Mouse (Mus musculus): ENCODE results near the gene Arhgef25.
A peak's percentile ranks its signal among the peaks of the same experiment; 100 is the strongest.

Gene Arhgef25

DNA sequence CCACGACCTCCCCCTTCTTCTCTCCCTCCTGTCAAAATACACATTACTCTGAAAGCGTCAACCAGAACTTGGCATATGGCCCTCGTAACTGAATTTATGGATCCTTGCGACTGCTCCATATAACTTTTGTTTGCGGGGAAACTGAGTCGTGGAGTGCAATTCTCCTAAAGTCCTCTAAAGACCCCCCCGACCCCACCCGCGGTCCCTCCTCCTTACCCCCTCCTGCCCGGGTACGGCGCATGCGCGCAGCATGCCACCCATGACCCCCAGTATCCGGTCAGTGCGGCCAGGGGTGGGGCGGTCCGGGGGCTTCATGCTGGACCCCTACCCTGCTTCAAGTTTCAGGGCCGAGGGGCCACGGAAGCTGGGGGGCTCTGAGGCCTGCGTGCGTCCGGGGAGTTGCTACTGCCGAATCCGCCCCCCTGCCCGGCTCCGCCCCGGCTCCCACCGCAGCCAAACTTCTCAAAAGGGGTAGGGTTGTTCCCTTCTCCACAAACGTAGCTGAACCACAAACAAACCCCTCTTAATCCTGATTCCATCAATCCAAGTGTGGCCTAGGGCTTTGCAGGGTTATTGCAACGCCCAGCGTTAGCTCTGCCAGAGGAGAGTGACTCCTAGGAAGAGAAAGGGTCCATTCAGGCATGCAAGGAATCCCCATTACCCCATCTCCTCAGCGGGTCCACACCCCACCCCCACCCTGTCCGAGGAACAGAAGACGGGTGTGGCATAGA, at the start of gene Arhgef25:
Gene Arhgef25, minus strand, starts transcription at position 433 of the 731 bp plus-strand sequence.
- no peak for DNase-seq (ENCODE audit: low read depth, low spot score)

DNA sequence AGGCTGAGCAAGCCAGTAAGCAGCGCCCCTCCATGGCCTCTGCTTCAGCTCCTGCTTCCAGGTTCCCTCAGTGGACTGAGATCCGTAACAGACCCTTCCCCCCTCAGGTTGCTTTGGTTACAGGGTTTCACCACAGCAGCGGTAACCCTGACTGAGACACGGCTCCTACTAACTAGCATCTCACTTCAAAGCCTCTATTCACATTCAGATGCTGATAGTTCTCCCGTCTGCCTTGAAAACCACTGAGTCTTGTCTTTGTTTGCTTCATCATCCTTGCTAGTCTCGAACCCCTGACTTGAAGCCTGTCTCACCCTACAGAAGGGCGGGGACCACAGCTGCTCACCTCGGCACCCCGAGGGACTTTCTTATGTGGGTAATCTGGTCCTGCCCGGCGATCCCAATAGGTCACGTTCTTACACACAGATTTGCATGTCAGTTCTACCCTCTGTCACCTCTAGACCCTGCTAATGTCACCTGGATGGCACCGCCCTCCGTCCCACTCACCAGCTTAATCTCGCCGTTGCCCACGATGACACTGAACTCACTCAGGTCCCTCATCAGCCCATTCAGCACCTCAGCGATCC, 48.5 kb upstream of the Arhgef25 start:
- no peak for DNase-seq (ENCODE audit: low read depth, low spot score)

DNA sequence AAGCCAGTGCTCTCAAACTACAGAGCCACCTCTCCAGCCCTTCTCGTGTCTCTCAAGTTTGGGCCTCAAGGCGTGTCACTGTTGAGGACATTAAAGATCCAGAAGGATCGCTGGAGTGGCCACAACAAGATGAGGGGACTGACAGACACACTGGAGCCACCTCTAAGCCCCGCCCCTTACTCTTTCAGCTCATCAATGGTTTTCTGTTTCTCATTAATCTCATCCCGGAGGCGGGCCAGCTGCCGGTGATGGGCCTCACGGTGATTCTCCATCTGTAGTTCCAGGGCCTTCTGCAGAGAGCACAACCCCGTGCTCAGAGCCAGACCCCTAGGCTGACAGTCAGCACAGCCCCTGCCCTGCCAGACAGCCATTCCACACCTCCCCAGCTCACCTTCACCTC, 46.7 kb upstream of the Arhgef25 start:
- DNase-seq (ENCODE audit: low read depth, low spot score) = no peak

DNA sequence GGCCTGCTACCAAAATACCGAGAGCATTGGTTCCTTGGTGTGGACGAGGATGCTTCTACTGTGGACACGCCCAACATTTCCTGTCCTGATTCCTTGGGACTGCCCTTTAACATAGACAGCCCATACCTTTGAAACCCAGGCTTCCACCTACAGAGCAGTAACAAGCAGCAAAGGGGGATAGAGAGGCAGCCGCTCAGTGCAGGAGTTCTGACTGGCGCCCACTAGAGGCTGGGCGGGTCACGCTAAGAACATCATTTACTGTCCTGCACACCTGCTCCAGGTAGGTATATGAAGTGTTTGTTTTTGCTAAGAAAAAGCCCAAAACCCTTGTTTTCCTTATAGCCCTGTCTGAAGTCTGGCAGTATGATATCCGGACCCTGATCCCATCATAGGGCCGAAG, 43.3 kb upstream of the Arhgef25 start:
- peak; percentile 48 for DNase-seq (ENCODE audit: low read depth, low spot score)

DNA sequence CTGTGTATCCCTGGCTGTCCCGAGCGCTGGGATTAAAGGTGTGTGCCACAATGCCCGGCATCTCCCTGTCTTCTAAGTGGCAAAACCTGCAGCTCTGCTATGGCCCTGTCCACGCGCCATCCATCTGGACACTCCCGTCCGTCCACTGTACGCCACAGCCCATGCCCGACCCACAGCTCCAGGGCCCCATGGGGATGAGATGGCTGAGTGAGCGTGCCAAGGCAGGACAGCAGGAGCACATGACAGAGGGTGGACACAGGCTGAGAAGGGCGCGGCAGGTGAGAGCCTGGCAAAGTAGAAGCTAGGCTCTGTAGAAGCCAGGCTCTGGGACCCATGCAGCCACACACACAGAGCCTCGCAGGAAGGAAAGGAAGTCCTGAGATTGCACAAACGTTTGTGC, 41.9 kb upstream of the Arhgef25 start:
- no peak for DNase-seq (ENCODE audit: low read depth, low spot score)

DNA sequence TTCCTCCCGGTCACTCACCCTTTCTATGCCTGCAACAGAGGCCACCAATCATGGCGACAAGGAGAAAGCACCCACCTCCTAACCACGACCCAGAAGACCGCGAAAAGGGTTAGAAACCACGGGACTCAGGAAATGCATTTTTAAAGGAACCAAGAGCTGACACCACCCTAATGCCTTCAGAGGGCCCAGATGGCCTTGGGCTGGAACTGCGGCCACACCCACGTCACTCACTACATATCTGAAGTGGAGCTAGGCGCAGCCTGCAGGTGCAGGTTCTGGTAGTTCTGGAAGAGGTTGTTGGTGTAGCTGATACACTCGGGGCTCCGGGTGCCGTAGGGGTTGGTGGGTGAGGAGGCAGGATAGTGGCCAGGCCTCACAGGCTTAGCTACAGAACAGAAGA, 40.8 kb upstream of the Arhgef25 start:
- DNase-seq (ENCODE audit: low read depth, low spot score) = peak; percentile 37

DNA sequence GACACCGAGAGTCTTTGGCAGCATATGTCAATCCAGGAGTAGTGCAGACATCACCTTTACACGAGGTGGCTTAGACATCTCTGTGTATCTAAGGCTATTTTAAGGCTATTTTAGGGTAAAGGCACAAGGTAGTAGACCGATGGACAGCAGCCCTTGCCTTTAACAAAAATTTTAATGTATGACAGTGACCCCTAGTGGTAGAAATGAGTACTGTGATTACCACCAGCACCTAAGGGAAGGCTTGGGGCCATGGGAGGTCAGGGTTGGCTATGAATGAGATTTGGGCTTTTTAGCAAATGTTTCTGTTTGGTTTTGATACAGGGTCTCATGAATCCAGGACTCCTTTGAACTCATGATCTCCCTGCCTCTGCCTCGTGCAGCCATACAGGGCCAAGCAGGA, 39.0 kb upstream of the Arhgef25 start:
- DNase-seq (ENCODE audit: low read depth, low spot score) = peak; percentile 74

DNA sequence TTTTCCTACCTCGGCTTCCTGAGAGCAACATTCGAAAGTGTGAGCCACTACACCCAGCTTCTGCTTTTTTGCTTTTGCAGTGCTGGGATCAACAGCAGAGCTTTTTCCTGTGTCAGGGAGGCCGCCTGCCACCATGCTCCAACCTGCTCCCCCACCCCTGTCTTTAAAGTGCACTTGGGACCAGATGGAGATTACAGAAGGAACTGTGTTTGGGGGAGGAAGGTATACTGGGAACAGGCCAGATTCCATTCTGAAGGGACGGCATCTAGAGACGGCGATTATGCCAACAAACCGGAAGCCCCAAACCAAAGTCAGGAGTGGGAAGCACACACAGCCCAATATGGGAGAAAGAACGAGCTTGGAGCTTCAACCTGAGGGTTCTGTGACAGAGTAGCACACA, 37.3 kb upstream of the Arhgef25 start:
- DNase-seq (ENCODE audit: low read depth, low spot score) = no peak

DNA sequence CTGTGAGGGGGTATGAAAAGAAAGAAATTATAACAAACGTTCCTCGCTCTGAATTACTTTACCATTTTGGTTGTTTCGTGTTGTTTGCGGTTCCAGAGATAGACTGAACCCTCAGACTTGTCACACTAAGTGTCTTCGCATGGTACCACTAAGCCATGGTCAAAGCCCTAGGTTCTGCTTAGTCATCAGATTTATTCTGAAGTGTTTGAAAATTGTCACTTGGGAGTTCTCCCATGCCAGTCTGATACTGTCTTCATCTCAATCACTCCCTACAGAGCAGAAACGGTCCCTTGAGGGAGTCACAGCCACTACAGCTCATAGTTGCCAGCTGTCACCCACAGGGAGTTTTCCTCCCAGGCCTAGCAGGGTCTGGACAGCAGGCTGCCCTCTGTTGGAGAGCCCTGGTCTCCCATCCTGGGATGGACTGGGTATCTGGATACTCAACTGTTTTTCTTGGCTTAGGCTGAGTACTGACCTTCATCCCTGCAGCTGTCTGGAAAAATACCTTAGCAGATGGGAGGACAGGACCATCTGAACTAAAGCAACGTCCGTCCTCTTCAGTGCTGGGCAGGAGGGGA, 36.5 kb upstream of the Arhgef25 start:
- DNase-seq (ENCODE audit: low read depth, low spot score) = no peak

DNA sequence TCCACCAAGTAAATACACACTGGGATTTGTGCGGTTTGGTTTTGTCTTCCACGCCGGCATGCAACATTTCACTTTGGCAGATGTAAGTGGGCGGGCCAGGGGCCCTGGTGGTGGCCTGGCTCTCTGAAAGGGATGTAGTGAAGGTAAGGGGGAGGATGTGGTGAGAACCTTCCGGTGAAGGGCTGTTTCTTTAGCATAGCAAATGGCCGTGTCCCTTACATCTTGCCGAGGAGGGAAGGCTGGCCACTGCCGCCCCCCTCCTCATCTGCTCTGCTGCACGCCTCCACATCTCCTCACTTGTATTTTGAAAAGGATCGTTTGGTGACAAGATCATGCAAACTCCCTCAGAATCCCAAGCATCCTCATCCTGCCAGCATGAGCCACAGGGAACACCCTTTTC, 35.8 kb upstream of the Arhgef25 start:
- DNase-seq (ENCODE audit: low read depth, low spot score) = peak; percentile 71

DNA sequence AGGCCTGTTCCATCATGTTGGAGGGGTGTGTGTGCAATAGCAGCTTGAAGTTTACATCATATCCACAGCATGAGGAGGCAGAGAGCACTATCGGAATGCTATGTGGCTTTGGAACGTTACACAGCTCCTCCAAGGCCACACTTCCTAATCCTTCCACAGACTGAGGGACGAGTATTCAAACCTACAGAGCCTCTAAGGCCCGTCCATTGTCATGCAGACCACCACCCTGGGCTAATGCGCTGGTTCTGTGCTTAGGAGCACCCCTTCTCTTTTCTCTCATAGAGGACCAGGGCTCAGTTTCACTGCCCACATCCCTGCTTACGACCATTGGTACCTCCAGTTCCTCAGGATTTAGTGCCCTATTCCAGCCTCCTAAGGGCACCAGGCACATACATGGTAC, 35.3 kb upstream of the Arhgef25 start:
- DNase-seq (ENCODE audit: low read depth, low spot score) = no peak

DNA sequence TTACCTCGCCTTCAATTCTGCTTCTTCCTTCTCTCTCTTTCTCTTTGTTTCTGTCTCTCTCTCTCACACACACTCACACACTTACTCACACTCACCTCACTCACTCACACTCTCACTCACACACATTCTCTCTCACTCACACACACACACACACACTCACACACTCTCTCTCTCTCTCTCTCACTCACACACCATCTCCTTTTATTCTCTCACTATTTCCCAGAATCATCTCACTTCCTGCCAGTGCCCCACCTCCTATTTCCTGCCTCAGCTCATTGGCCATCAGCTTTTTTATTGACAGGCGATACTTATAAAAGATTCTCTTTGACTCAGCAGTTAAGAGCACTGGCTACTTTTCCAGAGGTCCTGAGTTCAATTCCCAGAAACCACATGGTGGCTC, 28.5 kb upstream of the Arhgef25 start:
- peak; percentile 20 for DNase-seq (ENCODE audit: low read depth, low spot score)

DNA sequence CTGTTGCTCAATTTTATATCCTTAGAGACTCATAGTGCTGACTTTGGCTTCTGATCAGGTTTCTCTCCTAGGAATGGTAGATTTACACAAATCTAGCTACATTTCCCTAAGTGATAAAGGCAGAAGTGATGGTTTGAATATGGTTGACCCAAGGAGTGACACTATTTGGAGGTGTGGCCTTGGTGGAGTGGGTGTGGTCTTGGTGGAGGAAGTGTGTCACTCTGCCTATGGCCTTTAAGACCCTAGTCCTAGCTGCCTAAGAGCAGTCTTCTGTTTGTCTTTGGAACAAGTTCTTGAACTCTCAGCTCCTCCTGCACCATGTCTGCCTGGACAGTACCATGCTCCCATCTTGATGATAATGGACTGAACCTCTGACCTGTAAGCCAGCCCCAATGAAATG, 27.3 kb upstream of the Arhgef25 start:
- DNase-seq (ENCODE audit: low read depth, low spot score) = no peak

DNA sequence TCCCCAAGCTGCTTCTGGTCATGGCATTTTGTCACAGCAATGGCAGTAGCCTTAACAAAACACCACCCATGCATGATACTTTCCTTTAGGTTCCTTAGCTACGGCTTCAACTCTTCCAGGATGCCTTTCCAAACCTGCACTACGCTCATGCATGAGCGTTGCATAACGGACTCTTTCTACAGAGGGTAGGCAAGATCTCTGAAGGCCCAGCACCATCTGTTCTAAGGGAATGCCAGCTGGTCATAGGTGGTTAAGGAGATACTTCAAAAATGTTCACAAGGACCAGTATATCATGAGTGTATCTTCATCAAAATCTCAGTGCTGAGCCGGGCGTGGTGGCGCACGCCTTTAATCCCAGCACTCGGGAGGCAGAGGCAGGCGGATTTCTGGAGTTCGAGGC, 26.6 kb upstream of the Arhgef25 start:
- DNase-seq (ENCODE audit: low read depth, low spot score) = no peak

DNA sequence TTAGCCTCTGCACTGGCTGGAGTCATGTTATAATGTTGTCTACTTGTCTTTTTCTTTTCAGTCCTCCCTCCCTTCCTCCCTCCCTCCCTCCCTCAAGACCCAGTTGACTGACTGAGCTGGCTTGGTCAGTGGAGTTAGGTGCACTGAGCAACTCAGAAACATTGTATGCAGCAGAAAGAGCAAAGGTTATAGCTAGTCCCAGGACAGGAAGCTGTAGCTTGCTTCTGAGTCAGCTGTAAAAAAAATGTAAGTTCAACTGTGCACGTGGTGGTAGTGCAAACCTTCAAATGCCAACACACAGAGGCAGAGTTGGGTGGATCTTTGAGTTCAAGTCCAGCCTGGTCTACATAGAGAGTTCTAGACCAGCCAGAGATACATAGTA, 24.5 kb upstream of the Arhgef25 start:
- DNase-seq (ENCODE audit: low read depth, low spot score) = no peak

DNA sequence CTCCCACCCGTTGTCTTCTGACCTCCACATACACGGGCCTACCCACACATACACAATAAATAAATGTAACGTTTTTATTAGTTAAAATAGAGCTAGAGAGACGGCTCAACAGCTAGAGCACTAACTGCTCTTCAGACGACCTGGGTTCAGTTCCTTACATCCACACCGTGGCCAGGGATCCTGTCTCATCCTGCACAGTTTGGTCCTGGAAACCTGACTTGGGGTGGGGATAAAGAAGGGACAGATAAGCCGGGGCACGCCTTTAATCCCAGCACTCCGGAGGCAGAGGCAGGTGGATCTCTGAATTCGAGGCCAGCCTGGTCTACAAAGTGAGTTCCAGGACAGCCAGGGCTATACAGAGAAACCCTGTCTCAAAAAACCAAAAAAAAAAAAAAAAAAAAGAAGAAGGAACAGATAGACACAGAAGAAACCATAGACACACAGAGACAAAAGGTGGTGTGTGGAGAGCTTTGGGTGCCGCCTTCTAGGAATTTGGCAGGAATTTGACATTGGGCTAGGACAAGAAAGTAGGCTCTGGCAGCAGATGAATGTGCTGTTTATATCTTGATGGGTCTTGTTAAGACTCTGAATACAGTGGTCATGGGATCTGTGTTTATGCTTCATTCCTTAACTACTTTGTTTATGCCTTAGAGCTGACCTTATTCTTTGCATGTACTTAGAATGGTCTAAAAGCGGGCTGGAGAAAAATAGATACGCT, 24.0 kb upstream of the Arhgef25 start:
- DNase-seq (ENCODE audit: low read depth, low spot score) = no peak

DNA sequence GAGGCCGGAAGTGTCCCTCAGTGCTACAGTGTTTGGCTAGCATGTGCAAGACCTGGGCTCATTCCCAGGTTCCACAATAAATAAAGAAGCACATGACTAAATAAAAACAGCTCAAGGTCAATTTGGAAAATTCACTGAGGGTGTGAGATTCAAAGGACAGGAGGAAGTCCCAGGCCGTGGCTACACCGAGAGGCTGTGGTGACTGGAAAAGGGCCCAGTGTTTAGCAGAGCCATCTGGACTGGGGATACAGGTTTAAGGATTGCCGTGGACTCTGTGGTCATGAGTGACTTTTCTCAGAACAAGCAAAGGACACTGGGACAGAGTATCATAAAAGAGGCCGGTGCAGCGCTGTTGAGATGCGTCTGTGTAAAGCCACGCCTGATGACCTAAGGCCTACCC, 23.4 kb upstream of the Arhgef25 start:
- DNase-seq (ENCODE audit: low read depth, low spot score) = no peak

DNA sequence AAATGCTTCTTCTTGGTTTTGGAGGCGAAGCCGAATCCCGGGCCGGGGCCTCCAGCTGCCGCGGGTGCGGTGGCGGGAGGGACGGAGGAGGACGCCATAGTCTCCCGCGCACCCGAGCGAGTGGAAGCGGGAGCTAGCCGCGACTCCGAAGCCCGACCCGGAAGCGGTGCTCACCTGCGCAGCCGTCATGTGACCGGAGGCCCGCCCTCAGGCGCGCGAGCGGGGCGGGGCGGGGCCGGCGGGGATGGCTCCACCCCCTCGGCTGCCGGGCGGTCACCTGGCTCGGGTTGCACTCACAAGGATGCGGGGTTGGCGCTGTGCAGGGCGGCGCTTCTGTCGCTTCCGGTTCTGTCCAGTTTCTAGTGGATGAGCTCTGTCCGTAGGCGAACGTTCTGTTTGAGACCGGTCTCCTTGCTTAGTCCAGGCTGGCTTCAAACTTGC, 21.6 kb upstream of the Arhgef25 start, which contains the start of gene Pip4k2c:
Gene Pip4k2c, minus strand, starts transcription at position 172 of the 441 bp plus-strand sequence.
- DNase-seq (ENCODE audit: low read depth, low spot score) = peak; percentile 95

DNA sequence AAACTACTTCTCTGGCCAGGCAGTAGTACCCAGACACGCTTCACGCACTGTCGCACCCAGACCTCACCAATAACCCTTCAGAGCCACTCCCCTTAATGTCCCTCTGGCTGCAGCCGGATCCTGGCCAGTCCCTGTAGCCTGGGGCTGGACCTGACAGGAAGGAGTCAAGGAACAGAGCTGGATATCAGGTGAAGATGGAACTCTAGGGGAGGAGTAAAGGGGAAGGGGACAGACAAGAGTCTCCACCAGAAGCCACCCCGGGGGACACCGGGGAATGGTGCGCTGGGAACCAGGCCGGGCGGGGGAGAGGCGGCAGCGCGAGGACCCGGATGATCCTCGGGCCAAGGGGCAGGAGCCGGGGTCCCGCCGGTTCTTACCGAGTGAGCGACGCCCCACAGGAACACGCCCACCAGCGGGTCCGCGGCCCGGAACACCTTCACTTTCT, 21.1 kb upstream of the Arhgef25 start:
- DNase-seq (ENCODE audit: low read depth, low spot score) = no peak

DNA sequence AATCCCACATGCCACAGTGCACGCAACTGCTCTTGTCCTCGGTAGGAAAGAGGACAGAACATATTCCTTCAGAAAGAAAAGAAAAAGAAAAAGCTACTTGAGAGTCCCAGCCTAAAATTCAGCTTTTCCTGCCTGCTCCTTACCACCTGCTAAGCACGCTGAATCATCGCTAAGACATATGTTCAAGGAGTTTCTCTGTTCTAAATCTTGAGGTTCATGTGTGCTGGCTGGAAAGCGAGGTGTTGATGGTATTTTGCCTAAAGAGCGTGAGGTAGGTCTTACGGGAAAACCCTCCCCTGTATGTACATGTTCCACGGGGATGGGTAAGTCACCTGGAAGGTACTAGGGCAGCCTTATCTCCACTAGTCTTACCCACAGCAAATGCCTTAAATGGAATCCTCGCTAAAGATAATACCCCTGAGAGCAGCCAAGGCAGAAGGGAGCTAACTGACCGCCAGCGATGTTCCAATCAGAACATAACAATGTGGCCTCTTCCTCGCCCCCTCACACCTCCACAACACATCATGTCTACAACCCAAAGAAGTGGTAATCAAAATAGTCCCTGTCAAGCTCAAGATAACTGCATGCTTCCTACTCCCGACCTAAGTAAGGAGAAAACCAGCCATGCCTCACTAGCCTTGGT, 20.2 kb upstream of the Arhgef25 start:
- no peak for DNase-seq (ENCODE audit: low read depth, low spot score)

DNA sequence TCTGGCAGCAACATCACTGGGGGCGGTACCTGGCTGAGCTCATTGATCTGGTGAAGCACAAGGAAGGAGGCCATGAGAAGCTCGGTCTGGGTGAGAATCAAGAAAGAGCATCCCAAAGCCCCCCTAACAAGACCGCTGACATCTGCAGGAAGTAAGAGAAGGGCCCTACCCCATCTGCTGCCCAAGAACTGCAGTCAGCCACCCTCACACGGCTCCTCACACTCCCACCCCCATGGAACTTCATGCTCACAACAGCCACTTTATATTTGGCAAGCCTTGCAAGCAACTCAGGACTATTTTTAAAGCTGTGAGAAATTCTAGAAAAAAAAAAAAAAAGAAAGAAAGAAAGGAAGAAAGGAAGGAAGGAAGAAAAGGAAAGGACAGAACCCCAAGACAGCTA, 19.0 kb upstream of the Arhgef25 start:
- DNase-seq (ENCODE audit: low read depth, low spot score) = no peak

DNA sequence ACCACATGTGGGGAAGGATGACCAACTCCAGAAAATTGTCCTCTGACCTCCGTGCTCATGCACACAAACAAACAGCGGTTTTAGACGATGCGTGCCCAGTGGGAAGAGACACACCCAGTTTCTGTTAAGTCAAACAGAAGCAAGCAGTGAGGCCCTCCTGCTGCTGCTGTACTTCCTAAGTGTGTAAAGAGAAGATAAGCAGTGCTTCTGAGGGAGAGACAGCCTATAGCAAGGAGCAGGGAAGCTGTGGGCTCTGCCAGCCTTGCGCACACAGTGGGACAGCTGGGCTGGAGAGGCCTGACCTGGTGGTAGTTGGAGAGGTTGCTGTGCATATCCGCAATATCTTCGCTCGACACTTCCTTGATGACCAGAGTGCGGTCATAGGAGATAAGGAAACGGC, 15.5 kb upstream of the Arhgef25 start:
- no peak for DNase-seq (ENCODE audit: low read depth, low spot score)
